Mouse (Mus musculus) C2C12 (cell line): ENCODE results near the gene Clec12a. TPM values are rescaled to one million over a fixed set of nuclear protein-coding genes. Genes with fewer than 3 reads are reported as not detected.

ENCODE experiments used
- H3K27me3 ChIP-seq: one replicate; pipeline ENCODE4 v1.6.1; 2011; ENCODE audit not compliant: control insufficient read depth, insufficient read depth, insufficient read length
- H3K36me3 ChIP-seq: one replicate; pipeline ENCODE4 v1.6.1; 2011; ENCODE audit not compliant: control insufficient read depth, insufficient read depth
- H3K4me3 ChIP-seq: one replicate; pipeline ENCODE4 v1.5.1; 2011; ENCODE audit warnings: mild to moderate bottlenecking, control low read depth; ENCODE audit not compliant: poor library complexity, insufficient read depth, severe bottlenecking
- H3K79me2 ChIP-seq: one replicate; pipeline ENCODE4 v1.6.1; 2011; ENCODE audit not compliant: control insufficient read depth, insufficient read depth
- H3K79me3 ChIP-seq: one replicate; pipeline ENCODE4 v1.6.1; 2011; ENCODE audit warnings: low read depth, control low read depth
- H3ac ChIP-seq: one replicate; pipeline ENCODE3; 2011; ENCODE audit warnings: low read depth; ENCODE audit not compliant: control insufficient read depth, insufficient read length
- CEBPB ChIP-seq: IDR thresholded peaks from one replicate; pipeline ENCODE4 v1.6.1; 2011; ENCODE audit warnings: low read depth, mild to moderate bottlenecking, control low read depth, moderate library complexity
- CTCF ChIP-seq: IDR thresholded peaks from one replicate; pipeline ENCODE4 v1.5.1; 2011; ENCODE audit not compliant: control insufficient read depth, insufficient read depth, insufficient read length
- FOSL1 ChIP-seq: IDR thresholded peaks from one replicate; pipeline ENCODE4 v1.8.0; 2011; ENCODE audit warnings: mild to moderate bottlenecking, low read length; ENCODE audit not compliant: poor library complexity, insufficient read depth, severe bottlenecking
- MAX ChIP-seq: IDR thresholded peaks from one replicate; pipeline ENCODE4 v1.6.1; 2011; ENCODE audit warnings: mild to moderate bottlenecking, control low read depth
- MYOD1 ChIP-seq: IDR thresholded peaks from one replicate; pipeline ENCODE4 v1.6.1; 2011; ENCODE audit warnings: low read depth; ENCODE audit not compliant: control insufficient read depth, insufficient read length
- MYOG ChIP-seq: IDR thresholded peaks from one replicate; pipeline ENCODE4 v1.6.1; 2011; ENCODE audit not compliant: control insufficient read depth, insufficient read length; ENCODE audit errors: extremely low read depth
- USF1 ChIP-seq: IDR thresholded peaks from one replicate; pipeline ENCODE4 v1.6.1; 2011; ENCODE audit warnings: low read depth, mild to moderate bottlenecking, control low read depth, moderate library complexity
- polyA plus RNA-seq: library from polyadenylated mRNA; unstranded; fragments of >200 nt; fragmentation: generic; extraction: Trizol; gene quantifications from one replicate; pipeline ENCODE4 v1.2.1, GENCODE M21; 2012; ENCODE audit warnings: missing spikeins

Clec12a gene
- polyA plus RNA-seq, 1 experiment, result not detected

- Histone ChIP-seq H3K36me3 (no peaks in the 10 kb centered on the region), H3K79me3 (no peaks in the 10 kb centered on the region), H3K27me3 (no peaks in the 10 kb centered on the region), H3K4me3 (no peak overlapping the region), H3K79me2 (no peaks in the 10 kb centered on the region), H3ac (no peak overlapping the region)
- TF ChIP-seq CEBPB, result no peak
- no peak for TF ChIP-seq USF1
These were observed 38.0 kb downstream of the Clec12a start for GRCm38 (mm10) chr6:129380454-129380853.

DNA sequence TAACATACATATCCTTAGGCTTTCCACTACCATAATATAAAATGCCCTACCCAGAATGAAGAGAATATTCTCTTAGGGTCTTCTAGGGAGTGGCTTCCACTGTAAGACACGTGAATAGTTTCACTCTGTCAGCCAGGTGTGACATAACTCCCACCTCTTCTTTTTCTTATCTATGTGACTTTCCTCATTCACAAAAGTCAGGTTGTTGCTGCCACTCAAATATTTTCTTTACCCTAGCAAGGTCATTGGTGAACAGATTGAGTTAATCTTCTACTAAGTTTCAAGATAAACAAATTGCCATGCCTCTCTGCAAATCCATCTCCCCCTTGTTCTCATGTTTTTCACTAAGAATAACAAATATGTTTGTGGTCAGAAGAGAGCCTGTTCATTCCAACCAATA, 39.2 kb downstream of the Clec12a start:
- no peaks in the 10 kb centered on the region for H3K36me3 ChIP-seq
- no peak overlapping the region for H3K4me3 ChIP-seq
- no peak overlapping the region for H3ac ChIP-seq
- no peaks in the 10 kb centered on the region for H3K79me3 ChIP-seq
- H3K79me2 ChIP-seq, result no peaks in the 10 kb centered on the region
- H3K27me3 ChIP-seq, result no peaks in the 10 kb centered on the region
- no peak for TF ChIP-seq MYOG
- TF ChIP-seq FOSL1, result no peak
- no peak for TF ChIP-seq CEBPB
- TF ChIP-seq CTCF, result no peak

GRCm38 (mm10) chr6:129383466-129383865, 41.0 kb downstream of the Clec12a start:
- Histone ChIP-seq H3K4me3 (no peak overlapping the region), H3ac (no peak overlapping the region), H3K79me2 (no peaks in the 10 kb centered on the region), H3K79me3 (no peaks in the 10 kb centered on the region), H3K27me3 (no peaks in the 10 kb centered on the region), H3K36me3 (no peaks in the 10 kb centered on the region)
- TF ChIP-seq MYOD1, result no peak
- TF ChIP-seq MAX, result no peak
- no peak for TF ChIP-seq CEBPB
- no peak for TF ChIP-seq FOSL1
- no peak for TF ChIP-seq MYOG
- peak; percentile 50 for TF ChIP-seq USF1
- no peak for TF ChIP-seq CTCF

- TF ChIP-seq FOSL1 (no peak), USF1 (no peak), CEBPB (no peak), CTCF (no peak), MYOG (no peak), MAX (no peak), MYOD1 (no peak)
- Histone ChIP-seq H3K79me3 (no peaks in the 10 kb centered on the region), H3K27me3 (no peaks in the 10 kb centered on the region), H3K36me3 (no peaks in the 10 kb centered on the region), H3K4me3 (no peak overlapping the region), H3ac (no peak overlapping the region), H3K79me2 (no peaks in the 10 kb centered on the region)
These were observed 42.5 kb downstream of the Clec12a start for GRCm38 (mm10) chr6:129385000-129385399.

GRCm38 (mm10) chr6:129385774-129386173, 43.3 kb downstream of the Clec12a start, which contains the start of gene Clec12b:
Clec12b (minus strand) TSS chr6:129385874.
- H3K27me3 ChIP-seq, result no peaks in the 10 kb centered on the region
- TF ChIP-seq MAX (no peak), MYOG (no peak), CTCF (no peak), CEBPB (no peak), FOSL1 (no peak), MYOD1 (no peak), USF1 (no peak)

DNA sequence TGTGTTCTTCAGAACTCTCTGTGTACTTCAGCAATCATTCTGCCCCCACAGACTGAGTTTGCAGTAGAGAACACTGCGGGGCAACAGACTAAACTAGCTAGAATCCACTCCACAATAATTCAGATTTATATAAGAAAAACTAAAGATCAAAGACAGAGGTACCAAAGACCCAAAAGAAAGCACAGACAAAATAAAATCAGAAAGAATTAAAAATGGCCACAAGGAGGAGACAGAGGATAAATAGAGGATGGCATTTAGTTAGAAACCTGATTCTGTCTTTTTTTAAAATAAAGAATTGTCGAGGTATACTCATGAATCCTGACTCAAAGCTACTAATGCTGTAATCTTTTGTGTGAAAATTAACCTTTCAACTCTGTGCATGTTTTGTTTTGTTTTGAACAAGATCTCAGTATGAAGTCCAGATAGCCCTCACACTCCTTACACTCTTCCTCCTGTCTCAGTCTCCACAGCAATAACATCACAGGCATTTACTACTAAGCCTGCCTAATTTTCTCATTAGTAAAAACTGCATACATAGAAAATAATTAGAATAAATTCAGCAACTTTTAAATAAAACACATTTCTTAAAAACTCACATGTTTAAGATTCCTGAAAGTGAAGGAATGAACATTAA, 50.7 kb downstream of the Clec12a start:
- no peaks in the 10 kb centered on the region for H3K79me2 ChIP-seq
- no peaks in the 10 kb centered on the region for H3K27me3 ChIP-seq
- H3K4me3 ChIP-seq, result no peak overlapping the region

More at GRCm38 (mm10) chr6:129385774-129386173, 43.3 kb downstream of the Clec12a start, which contains the start of gene Clec12b:
- no peak within 1 kb of the TSS for H3ac ChIP-seq
- no peaks in the 10 kb centered on the region for H3K79me2 ChIP-seq
- H3K79me3 ChIP-seq, result no peaks in the 10 kb centered on the region
- no peak within 1 kb of the TSS for H3K4me3 ChIP-seq
- no peaks in the 10 kb centered on the region for H3K36me3 ChIP-seq

More for the DNA sequence above, 50.7 kb downstream of the Clec12a start:
- no peaks in the 10 kb centered on the region for H3K79me3 ChIP-seq
- no peaks in the 10 kb centered on the region for H3K36me3 ChIP-seq
- no peak overlapping the region for H3ac ChIP-seq
- no peak for TF ChIP-seq MYOD1
- TF ChIP-seq CTCF, result no peak
- TF ChIP-seq MAX, result no peak
- TF ChIP-seq MYOG, result no peak
- TF ChIP-seq FOSL1, result no peak
- no peak for TF ChIP-seq USF1
- no peak for TF ChIP-seq CEBPB
